Mouse (Mus musculus): ENCODE measurements around the gene Usf3. TPM values are rescaled to one million over a fixed set of nuclear protein-coding genes. Genes with fewer than 3 reads are reported as not detected.

Usf3 gene
- polyA plus RNA-seq, 2 experiments from 2014 or later, result 2.7 to 4.7 TPM

DNA sequence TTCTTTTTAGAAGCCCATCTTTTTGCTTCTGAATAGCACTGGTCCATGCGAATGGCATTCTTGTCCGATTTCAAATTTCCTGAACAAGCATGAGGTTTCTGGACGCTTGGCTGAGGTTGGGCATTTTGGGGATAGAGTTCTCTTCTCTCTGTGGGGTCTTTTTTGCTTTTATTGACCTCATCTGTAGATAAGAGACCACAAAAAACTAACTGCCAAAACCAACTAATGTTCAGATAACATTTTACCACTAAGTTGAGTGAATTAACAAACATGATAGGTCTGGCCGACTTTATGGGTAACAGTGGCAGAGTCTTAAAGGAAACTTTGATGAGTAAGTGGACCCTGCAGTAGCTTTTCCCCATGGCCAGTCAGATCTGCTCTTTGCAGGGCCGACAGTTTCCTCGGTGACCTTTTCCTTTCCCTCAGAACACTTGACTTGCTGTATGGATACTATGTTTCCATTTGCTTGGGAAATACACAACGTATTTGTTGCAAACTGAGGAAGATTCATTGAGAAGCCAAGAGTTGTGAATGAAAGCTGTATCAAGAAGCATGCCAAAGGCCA, 1.0 kb downstream of the Usf3 start:
- ATAC-seq, result no peak

DNA sequence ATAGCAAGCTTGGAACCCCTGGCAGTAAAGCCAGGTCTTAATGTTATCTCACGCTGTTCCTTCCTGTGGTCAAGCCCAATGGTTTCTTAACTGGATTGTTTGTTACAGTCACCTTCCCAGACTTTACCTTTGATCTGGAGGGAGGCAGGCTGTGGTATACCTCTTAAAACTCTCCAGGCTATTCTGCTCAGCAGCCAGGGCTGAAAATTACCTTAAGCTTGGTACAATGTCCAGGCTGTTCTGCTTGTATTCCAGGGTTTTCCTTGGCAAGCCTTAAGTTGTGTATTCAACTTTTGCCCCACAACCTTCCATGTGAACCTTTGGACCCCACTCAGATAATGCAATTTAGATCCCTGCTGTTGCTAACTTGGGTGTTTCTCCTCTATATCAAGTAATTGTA, 2.0 kb downstream of the Usf3 start:
- no peak for ATAC-seq

DNA sequence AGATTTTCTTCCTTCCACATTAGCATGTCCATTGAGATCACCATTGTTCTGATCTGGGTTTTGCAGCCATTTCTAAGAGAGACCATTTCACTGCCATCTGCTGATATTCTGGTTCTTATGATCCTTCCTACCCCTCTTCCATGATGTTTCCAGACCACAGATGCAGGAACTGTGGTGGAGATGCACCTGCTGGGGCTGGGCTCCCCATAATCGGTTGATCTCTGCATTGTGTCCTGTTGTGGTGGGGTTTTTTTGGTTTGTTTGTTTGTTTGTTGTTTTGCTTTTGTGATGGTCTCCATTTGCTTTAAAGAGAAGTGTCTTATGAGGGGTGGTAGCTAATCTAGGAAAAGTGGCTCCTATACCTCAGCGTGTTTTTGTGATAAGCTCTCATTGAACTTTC, 3.5 kb downstream of the Usf3 start:
- no peak for ATAC-seq

DNA sequence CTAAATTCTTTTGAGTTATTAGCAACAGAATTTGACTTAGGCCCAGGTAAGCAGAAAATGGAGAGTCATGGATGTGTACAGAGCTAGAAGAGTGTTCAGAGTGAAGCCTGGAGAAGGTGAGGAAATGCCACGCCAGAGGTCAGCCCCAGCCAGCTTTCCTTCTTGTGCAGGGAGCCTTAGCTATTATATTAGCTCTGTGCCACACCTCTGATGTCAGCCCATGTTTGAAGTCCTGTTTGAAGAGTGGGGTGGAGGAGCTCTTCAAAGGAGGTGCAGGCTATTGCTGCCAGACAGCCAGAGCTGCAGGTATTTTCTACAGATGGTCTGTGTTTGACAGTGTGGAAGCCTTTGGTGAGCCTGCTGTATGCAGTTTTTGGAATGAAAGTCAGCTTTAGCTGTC, 5.5 kb downstream of the Usf3 start:
- no peak for ATAC-seq

DNA sequence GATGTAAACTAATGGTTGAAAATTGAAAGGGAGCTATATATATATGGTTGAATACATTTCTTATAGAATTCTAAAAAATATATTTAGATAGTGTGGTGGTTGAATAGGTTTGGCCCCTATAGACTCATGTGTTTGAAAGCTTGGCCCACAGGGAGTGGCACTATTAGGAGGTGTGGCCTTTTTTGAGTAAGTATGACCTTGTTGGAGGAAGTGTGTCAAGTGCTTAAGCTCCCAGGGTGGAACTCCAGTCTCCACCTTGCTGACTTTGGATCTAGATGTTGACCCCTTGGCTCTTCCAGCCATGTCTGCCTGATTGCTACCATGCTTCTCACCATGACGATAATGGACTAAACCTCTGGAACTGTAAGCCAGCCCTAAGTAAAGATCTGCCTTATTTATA, 9.6 kb downstream of the Usf3 start:
- no peak for ATAC-seq

DNA sequence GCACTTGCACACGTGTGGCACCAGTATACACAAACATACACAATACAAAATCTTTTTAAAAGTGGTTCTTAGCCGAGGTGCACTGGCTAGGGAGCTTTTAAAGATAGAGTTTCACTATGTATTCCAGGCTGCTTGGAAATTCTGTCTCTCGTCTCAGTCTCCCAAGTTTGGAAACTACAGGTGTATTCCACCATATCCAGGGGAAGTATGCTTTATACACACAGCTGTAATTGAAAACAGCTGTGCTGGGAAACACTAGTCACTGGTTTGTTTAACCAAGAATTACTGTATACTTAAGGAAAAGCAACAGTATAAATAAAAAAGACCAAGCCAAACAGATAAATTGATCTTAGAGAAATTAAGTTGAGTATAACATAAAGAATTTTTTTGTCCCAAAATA, 11.7 kb downstream of the Usf3 start:
- no peak for ATAC-seq

DNA sequence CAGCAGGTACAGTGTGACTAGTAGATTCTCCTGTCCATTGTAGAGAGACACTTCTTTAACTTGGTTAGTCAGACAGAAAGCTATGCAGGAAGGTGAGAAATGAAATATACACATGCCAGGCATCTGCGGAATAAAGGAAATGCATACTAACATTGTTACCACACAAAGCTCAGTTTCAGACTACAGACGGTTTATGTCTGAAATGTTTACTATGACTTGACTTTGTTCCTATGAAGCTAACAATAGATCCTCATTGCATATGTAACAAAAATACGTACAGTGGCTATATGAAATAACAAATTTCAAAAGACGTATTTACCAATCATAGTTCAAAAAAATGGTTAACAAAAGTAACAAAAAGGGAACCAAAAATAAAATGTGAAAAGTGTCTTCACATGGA, 14.1 kb downstream of the Usf3 start:
- no peak for ATAC-seq

DNA sequence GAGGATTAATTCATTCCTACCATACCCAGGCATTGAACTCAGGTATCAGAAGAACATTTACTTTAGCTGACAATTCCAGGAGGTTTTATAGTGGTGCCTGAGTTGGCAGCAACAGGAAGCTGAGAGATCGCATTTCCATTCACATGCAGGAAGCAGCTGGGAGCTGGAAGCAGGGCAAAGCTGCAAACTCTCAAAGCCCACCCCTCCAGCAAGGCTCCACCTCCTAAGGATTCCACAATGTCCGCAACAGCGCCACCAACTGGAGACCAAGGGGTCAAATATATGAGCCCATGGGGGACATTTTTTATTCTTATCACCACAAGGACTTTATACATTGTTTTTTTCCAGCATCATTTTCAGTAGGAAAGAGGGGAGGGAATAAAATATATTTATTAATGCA, 15.7 kb downstream of the Usf3 start:
- ATAC-seq, result no peak

DNA sequence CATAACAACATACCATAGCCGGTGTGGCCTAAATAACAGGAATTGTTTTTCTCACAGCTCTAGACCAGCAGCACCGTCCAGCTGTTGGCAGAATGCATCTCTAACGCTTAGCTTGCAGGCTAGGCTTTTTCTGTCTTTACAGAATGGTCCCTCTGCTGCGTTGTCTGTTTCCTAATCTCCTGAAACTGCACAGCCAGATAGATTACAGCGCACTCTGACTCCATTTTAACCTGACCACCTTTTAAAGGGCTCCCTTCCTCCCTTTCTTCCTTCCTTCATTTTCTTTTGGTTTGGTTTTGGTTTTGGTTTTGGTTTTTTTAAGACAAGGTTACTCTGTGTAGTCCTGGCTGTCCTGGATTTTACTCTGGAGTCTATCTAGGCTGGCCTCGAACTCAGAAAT, 17.0 kb downstream of the Usf3 start:
- peak; percentile 68 for ATAC-seq

DNA sequence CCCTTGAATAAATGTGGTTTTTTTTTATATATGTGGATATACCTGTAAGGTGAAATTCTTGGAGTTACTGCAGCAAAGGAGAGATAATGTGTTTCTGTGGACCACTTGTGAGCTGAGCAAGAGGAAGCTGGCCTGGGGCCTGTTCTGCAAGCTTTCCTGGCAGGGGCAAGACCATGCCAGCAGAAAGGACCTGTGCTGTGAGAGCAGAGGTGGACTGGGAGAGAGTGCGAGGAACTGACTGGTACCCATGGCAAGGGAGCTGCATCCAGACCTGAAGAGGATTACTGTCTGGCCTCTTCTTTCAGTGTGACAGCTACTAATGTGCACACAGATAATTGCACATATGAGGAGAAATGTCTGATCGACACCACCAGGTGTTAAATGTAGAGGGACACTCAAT, 17.9 kb downstream of the Usf3 start:
- ATAC-seq, result no peak

DNA sequence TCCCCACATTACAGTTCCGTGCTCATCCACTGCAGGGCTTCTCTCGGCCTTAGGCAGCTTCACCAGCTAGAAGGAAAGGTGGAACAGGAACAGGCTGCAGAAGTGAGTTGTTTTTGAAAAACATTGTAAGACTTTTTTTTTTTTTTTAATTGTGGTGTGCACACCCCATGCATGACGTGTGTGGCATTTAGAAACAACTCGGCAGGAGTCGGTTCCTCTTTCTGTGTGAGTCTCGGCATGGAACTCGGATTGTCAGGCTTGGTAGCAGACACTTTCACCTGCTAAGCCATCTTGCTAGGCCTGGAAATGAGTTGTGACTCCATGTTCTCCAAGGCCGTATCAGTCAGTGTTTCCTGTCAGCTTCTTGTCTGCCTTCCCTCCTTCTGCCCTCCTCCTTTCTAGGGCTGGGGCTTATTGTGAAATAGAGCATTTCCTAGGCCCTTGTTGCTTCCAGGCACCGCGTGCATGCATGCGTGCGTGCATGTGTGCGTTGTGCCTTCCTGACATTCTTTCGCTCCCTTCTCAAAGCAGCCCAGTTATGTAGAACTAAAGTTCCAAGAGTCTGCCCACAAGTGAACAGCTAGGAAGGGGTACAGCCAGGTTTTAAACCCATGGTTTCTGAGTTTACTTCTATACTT, 26.1 kb downstream of the Usf3 start:
- no peak for ATAC-seq

DNA sequence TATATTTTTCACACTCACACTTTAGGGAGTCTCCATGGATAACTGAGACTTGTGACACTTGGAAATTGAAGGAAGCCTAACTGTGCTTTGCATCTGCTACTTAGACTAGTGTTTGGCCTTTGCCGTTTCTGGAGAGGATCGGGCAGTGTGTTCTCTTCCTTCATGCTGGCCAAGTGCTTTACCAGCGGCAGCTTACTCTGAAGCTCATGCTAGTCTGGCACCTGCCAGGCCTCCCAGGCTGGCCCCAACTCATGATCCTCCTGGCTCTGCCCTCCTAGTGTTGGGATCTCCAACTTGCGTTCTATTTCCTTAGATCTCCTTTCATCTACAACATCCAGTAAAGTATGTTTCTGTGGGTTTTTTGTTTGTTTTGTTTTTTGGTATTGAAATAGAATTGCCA, 27.1 kb downstream of the Usf3 start:
- ATAC-seq, result no peak

DNA sequence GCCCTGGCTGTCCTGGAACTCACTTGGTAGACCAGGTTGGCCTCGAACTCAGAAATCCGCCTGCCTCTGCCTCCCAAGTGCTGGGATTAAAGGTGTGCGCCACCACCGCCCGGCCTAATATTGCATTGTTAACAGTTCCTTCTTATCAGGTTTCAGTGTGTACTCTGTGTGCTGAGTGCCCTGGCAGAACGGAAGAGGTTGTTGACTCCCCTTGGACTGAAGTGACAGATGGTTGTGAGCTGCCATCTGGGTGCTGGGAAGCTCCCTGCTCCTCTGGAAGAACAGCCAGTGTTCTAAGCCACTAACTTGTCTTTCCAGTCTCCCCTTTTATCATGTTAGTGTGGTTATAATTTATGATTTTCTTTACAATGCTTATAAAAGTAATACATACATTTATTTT, 31.3 kb downstream of the Usf3 start:
- ATAC-seq, result no peak

DNA sequence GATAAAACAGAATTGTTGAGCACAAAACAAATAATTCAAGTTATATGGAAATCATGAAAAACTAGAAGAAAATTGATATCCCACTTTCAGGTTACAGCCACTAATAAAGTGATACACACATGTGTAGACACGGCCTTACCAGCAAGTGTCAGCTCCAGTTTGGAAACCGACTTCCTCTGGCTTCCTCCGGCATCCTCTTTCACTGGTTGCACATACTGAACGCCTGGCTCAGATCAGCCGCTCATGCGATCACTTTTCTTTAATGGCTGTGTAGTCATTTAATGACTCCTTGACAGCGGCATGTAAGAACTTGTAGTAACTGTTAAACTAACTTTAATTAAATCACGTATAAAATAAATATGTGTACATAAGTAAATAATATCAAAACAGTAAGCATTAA, 32.9 kb downstream of the Usf3 start:
- ATAC-seq, result no peak

DNA sequence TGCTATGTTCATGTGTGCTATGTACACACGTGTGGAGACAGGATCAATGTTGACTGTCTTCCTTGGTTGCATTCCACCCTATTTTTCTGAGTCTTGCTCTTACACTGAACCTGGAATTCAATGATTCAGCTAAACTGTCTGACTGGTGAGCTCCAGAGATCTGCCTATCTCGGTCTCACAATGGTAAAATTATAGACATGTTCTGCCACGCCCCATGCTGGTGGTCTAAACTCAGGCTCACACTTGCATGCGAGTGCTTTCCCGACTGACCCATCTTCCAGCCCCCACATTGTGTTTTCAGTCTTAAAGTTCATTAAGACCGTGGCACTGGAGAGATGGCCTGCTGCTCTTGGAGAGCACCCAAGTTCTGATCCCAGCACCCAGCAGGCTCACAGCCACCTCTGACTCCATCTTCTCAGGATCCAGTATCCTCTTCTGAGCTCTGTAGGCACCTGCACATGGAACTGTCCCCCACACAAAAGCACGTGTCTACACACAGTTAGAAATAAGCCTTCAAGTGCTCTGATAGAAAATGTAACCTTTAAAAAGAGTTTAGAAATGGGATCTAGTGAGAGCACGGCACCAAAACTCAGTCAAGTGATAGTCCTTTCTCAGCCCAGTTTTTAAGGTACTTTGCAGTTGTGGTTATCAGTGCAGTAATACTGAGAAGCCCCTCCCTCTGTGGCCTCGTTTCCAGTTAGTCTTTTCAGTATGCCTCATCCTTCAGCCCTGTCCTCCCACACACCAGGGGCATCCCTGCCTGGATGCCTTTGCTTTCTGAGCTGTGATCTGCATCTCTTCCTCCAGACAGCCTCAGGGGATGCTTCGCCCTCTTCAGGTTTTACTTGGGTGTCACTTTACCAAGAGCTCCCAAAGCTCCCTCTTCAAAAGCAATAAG, 37.4 kb downstream of the Usf3 start:
- peak; percentile 71 for ATAC-seq

DNA sequence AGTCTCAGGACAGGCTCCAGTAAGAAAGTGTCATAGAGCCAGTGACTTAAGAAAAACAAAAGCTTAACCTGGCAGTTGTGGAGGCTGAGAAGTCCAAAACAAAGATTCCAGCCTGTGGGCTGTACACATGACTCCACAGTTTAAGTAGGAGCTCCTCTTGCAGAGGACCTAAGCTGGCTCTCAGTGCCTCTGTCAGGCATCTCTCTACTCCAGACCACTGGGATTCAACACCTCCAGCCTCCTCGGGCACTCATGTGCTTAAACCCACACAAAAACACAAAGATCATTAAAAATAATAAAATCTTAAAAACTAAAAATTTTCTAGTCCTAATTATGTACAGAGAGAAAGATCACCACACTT, 38.0 kb downstream of the Usf3 start:
- ATAC-seq, result no peak

DNA sequence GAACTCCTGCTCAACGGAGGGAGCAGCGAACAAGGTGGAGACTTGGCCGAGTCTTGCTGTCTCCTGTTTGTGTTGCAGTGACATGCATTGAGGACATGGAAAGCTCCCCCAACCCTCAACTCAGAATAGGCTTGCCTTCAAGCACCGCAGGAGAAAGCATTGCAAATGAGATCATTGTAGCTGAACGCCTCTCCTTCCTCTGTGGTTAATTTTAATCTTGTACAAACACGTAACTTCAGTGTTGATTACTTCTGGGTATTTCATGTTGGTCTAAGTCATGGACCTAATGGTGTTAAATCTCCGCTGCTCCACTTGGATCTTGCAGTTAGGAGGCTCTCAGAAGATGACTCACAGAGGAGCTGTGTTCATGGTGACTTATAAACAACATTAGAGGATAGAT, 39.7 kb downstream of the Usf3 start:
- no peak for ATAC-seq

DNA sequence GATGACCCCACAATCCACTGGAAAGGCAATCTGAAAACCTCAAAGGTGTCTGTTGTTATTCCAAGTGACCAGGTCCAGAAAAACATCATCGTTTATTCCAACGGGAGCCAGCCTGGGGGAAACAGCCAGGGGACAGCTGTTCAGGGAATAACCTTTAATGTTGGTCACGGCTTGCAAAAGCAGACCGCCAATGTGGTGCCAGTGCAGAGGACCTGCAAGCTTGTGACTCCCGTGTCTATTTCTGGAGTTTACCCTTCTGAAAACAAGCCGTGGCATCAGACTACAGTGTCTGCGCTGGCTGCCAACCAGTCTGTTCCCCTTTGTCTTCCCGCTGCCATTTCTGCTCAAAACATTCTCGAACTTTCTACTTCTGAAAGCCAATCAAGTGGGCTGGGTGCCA, 42.5 kb downstream of the Usf3 start:
- ATAC-seq, result no peak

DNA sequence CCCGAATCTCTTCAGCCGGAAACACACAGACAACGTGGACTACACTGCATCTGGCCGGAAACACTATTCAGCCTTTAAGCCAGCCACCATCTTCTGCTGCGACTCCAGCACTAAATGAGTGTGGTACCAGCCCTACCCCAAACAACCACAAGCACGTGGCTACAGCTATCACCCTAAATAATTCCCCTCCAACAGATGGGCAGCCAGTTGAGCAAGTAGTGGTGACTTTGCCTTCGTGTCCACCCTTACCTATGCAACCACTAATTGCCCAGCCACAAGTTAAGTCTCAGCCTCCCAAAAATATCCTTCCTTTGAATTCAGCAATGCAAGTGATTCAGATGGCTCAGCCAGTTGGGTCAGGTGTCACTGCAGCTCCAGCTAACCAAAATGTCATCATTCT, 43.4 kb downstream of the Usf3 start:
- ATAC-seq, result no peak

DNA sequence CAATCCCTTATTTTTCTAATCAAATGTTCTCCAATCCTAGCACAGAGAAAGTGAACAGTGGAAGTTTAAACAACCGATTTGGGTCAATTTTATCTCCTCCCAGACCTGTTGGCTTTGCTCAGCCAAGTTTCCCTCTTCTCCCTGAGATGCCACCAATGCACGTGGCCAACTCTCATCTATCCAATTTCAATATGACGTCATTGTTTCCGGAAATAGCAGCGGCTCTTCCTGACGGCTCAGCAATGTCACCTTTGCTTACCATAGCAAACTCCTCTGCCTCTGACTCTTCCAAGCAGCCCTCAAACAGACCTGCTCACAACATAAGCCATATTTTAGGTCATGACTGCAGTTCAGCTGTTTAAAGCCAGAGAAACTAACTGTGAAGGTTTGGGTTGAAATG, 48.4 kb downstream of the Usf3 start:
- no peak for ATAC-seq

DNA sequence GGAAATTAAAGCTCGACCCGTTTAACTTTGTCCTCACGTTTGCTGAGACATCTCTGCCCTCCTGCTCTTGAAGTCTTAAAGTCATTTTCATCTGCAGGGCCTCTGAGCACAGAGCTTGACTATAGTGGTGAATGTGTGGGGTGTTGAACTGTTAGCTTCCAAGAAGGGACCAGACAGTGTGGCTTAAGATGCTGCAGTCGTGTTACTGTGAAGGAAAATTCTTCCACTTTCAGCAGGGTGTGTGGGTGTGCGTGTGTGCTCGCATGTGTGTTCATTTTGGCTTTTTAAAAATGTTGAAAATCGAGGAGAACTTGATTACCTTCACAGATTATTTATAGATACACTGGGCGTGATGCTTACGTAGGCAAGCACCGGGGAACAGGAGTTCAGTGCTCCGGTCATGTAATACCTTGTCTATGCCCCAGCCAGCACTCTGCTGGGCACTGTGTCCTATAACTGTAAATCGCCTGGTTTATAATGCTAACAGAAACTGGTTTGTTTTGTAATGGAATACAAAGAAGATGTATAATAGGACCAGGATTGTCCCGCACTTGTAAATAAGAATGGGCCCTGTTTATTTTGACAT, 53.8 kb downstream of the Usf3 start:
- ATAC-seq, result no peak

DNA sequence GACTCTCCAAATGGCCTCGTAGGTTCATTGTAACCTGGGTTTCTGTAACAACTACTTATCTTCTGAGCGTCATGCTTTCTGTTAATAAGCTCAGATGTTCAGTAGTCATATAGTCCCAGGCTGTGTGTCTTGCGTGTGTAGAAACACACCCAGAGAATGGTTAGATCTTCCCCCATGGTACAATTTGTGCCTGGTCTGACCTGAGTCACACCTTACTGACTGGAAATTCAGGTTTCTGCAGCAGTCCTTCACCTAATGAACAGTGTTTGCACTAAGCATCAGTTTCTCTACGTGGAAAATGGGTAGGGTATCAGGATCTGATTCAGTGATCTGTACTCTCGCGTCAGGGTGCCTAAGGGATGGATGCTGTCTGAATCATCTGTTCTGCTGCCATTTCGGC, 60.0 kb downstream of the Usf3 start:
- no peak for ATAC-seq

DNA sequence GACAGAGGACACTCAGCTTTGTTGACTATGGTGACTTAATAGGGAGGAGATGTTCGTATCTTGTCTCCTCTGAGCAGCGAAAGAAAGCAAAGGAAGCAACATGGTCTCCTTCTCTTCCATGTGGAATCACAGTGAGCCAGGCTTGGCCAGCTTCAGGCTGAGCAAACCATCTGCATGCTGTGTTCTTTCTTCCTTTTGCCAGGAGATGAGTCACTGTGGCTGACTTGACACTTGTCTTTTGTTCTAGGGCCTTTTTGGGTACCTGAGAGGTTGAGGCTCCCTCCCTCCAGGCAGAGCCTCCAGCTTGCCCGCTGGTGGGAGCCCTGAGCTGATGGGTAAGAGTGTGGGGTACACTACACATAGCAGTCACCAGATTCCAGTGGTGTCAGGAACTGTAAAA, 64.8 kb downstream of the Usf3 start:
- no peak for ATAC-seq

DNA sequence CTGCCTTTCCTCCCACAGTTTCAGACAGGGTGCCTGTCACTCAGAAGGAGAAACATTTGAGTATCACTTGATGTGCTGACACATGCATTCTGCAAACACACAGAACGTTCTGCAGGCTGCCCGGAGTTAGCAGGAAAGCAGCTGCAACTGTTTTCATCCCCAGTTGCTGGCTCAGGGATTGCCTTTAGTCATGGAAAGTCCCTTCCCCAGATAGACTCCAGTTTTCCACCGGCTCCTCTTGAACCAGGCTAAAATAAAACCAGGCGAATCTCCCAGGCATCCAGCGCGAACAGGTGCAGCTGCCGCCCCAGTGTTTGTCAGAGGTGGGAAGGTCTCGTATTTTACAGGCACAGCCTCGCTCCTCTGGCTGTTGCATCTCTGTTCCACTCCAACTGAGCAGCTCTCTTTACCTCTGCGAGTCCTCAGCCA, 65.8 kb downstream of the Usf3 start:
- ATAC-seq, result no peak

Measured in activated CD4-positive, CD25-positive, alpha-beta regulatory T cell, adult 4 months (primary cell).